In genomic region chr1:39713842-39714658, GRCm38 (mm10) we compare ENCODE assay signal across 7 mouse cellular contexts. TPM values are rescaled to one million over a fixed set of nuclear protein-coding genes. Genes with fewer than 3 reads are reported as not detected.
DNase-seq lines count a peak whose midpoint lies in the region; ATAC-seq and TF ChIP-seq lines count a peak whose summit lies in the region.

No protein-coding gene starts in this region.

- no peaks in the 10 kb centered on the region; the same call in 1 of the 2 replicates for H3K4me1 ChIP-seq in embryonic facial prominence, embryonic 11.5 days (ENCODE audit: control insufficient read depth, insufficient read depth, low read length)
- peaks cover 19% of the 10 kb centered on the region for H3K4me1 ChIP-seq in heart, postnatal 0 days (ENCODE audit: control insufficient read depth, insufficient read depth)
- H3K4me1 ChIP-seq in limb, embryonic 10.5 days, result peaks cover 32% of the 10 kb centered on the region
- H3K4me1 ChIP-seq in midbrain, embryonic 10.5 days, result no peaks in the 10 kb centered on the region; the same call in 1 of the 2 replicates

- peak; percentile 60 for DNase-seq in ovary, adult 18-20 months (ENCODE audit: low spot score)
- no peak for DNase-seq in ovary, postnatal 36 days (ENCODE audit: low spot score)
- peak; percentile 43 for DNase-seq in embryonic facial prominence, embryonic 11.5 days (ENCODE audit: low spot score)
- DNase-seq in heart, postnatal 0 days (ENCODE audit: low spot score), result peak; percentile 92
- no peak for DNase-seq in limb, embryonic 10.5 days (ENCODE audit: low spot score)
- DNase-seq in naive thymus-derived CD4-positive, alpha-beta T cell, adult 2 months (ENCODE audit: low read depth), result peak; percentile 80
- no peak for DNase-seq in midbrain, embryonic 10.5 days (ENCODE audit: low spot score)

- H3K4me2 ChIP-seq in embryonic facial prominence, embryonic 11.5 days (ENCODE audit: low read depth, low read length), result no peak overlapping the region
- H3K4me2 ChIP-seq in heart, postnatal 0 days (ENCODE audit: low read depth, low read length), result 0 out of 2 replicates have a peak overlapping the region, but pooled peaks have one; percentile 1

- WGBS in embryonic facial prominence, embryonic 11.5 days, result 42% methylated on average over 16 of the region's 16 CpGs
- WGBS in heart, postnatal 0 days, result 41% methylated on average over 16 of the region's 16 CpGs
- WGBS in limb, embryonic 10.5 days, result 76% methylated on average over 16 of the region's 16 CpGs
- 68% methylated on average over 16 of the region's 16 CpGs for WGBS in midbrain, embryonic 10.5 days

- no peaks in the 10 kb centered on the region for H3K9me3 ChIP-seq in embryonic facial prominence, embryonic 11.5 days (replicated peaks; ENCODE audit: control insufficient read depth, low read length)
- H3K9me3 ChIP-seq in heart, postnatal 0 days (replicated peaks; ENCODE audit: control insufficient read depth, low read length), result no peaks in the 10 kb centered on the region
- no peaks in the 10 kb centered on the region for H3K9me3 ChIP-seq in limb, embryonic 10.5 days (replicated peaks)
- no peaks in the 10 kb centered on the region for H3K9me3 ChIP-seq in midbrain, embryonic 10.5 days (replicated peaks)

- no peak overlapping the region for H3K9ac ChIP-seq in embryonic facial prominence, embryonic 11.5 days (replicated peaks; ENCODE audit: low read length)
- no peak overlapping the region for H3K9ac ChIP-seq in heart, postnatal 0 days (replicated peaks; ENCODE audit: low read depth, low read length)

- peak overlapping the region; percentile 29 for H3K27ac ChIP-seq in embryonic facial prominence, embryonic 11.5 days (replicated peaks; ENCODE audit: low read depth, low read length)
- H3K27ac ChIP-seq in heart, postnatal 0 days (ENCODE audit: low read depth), result peak overlapping the region; percentile 87
- H3K27ac ChIP-seq in limb, embryonic 10.5 days, result peak overlapping the region; percentile 39; the same call in 1 of the 2 replicates
- H3K27ac ChIP-seq in midbrain, embryonic 10.5 days (replicated peaks), result no peak overlapping the region

- no peaks in the 10 kb centered on the region for H3K27me3 ChIP-seq in embryonic facial prominence, embryonic 11.5 days (ENCODE audit: control insufficient read depth, insufficient read depth, low read length)
- no peaks in the 10 kb centered on the region for H3K27me3 ChIP-seq in heart, postnatal 0 days (ENCODE audit: control insufficient read depth, insufficient read depth, low read length)
- no peaks in the 10 kb centered on the region for H3K27me3 ChIP-seq in limb, embryonic 10.5 days (ENCODE audit: low read depth, poor library complexity, severe bottlenecking)
- no peaks in the 10 kb centered on the region for H3K27me3 ChIP-seq in midbrain, embryonic 10.5 days (ENCODE audit: low read depth, poor library complexity, severe bottlenecking)

- TF ChIP-seq CTCF in heart, postnatal 0 days (IDR thresholded peaks at IDR 0.05; ENCODE audit: low read depth), result no peak

- no peak overlapping the region for H3K4me3 ChIP-seq in embryonic facial prominence, embryonic 11.5 days (ENCODE audit: low read depth, low read length)
- no peak overlapping the region for H3K4me3 ChIP-seq in heart, postnatal 0 days (ENCODE audit: low read depth, low read length)
- H3K4me3 ChIP-seq in limb, embryonic 10.5 days, result no peak overlapping the region
- no peak overlapping the region for H3K4me3 ChIP-seq in midbrain, embryonic 10.5 days

- no peaks in the 10 kb centered on the region for H3K36me3 ChIP-seq in embryonic facial prominence, embryonic 11.5 days (replicated peaks; ENCODE audit: control insufficient read depth, insufficient read depth, low read depth, low read length)
- H3K36me3 ChIP-seq in heart, postnatal 0 days (replicated peaks; ENCODE audit: control insufficient read depth, insufficient read depth, low read length), result no peaks in the 10 kb centered on the region
- H3K36me3 ChIP-seq in limb, embryonic 10.5 days, result no peaks in the 10 kb centered on the region
- no peaks in the 10 kb centered on the region for H3K36me3 ChIP-seq in midbrain, embryonic 10.5 days

- no peak for ATAC-seq in embryonic facial prominence, embryonic 11.5 days (replicated peaks; ENCODE audit: insufficient number of reproducible peaks, low FRiP score, low TSS enrichment, low read depth)
- ATAC-seq in heart, postnatal 0 days (ENCODE audit: insufficient read depth, low read depth), result peak; percentile 84

- TF ChIP-seq EP300 in heart, postnatal 0 days (IDR thresholded peaks at IDR 0.05; ENCODE audit: low read depth), result peak; percentile 94

RNA-seq across cellular contexts. Expression of gene Rfx8, which starts 6.7 kb away (rescaled TPM):
- polyA plus RNA-seq in embryonic facial prominence, embryonic 11.5 days (2014; fragmentation: Nextera tagmentation; extraction: Ambion mirVana), result 2.0 and 2.1 TPM in 2 replicates
- not detected in 2 replicates for total RNA-seq in heart, postnatal 0 days (2014; rRNA removed; ENCODE audit: low replicate concordance)
- polyA plus RNA-seq in heart, postnatal 0 days (2015; fragmentation: Nextera tagmentation; extraction: Ambion mirVana), result 0.68 and 0.71 TPM in 2 replicates
- 0.35 and 0.79 TPM in 2 replicates for polyA plus RNA-seq in limb, embryonic 10.5 days (2016; fragmentation: Nextera tagmentation; extraction: Ambion mirVana)
- 0.20 and 0.39 TPM in 2 replicates for polyA plus RNA-seq in midbrain, embryonic 10.5 days (2016; fragmentation: Nextera tagmentation; extraction: Ambion mirVana)

Comparison
In these comparisons a context has a peak if more than half of its experiments do, and no peak if none do; other contexts are left out.
1. DNase-seq: peak in ovary, adult 18-20 months (single experiment), embryonic facial prominence, embryonic 11.5 days (single experiment), heart, postnatal 0 days (single experiment) and naive thymus-derived CD4-positive, alpha-beta T cell, adult 2 months (single experiment); none in ovary, postnatal 36 days (single experiment), limb, embryonic 10.5 days (single experiment) and midbrain, embryonic 10.5 days (single experiment).